Mouse (Mus musculus) liver, embryonic 14 days (tissue): ENCODE measurements around the gene Ube2dnl2. TPM values are rescaled to one million over a fixed set of nuclear protein-coding genes. Genes with fewer than 3 reads are reported as not detected.

Experiments used
- polyA plus RNA-seq: library from polyadenylated mRNA; depleted of rRNA; stranded (reverse); fragments of >200 nt; gene quantifications from 2 replicates; pipeline ENCODE4 v1.2.3, GENCODE M21; 2012; rRNA removed

The Ube2dnl2 gene
- polyA plus RNA-seq: not detected in 2 replicates

GRCm38 (mm10) chrX:114907282-114907681 lies at the start of gene Ube2dnl2:
Gene Ube2dnl2, plus strand, starts transcription at chrX:114907582.

DNA sequence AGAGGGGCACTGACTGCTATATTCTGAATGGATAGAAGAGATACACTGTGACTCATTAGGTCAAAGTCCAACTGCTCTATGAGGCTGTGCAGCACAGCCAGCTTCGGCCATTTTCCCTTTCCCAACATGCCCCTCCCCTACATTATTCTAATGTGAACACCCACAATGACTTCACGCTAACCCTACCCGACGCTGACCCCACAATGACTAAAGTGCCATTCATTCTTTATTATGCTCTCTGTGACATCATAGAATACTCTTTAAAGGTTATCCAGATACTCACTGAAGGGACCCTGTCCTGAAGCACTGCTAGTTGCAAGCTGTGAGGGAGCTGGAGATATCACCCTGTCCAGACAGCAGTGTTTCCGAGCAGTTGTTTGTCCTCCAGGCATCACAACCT lies 2.7 kb upstream of the Ube2dnl2 start, which contains the start of gene Ube2dnl1:
Gene Ube2dnl1 (plus strand): TSS at position 301 of the 400 bp plus-strand sequence.

Other genes with a start within 250 kb of the Ube2dnl2 start
- not detected in 2 replicates for gene Ube2dnl1, start 2.6 kb upstream of the Ube2dnl2 start, polyA plus RNA-seq